Mouse (Mus musculus) embryonic fibroblast, embryonic 13.5 days (primary cell): ENCODE data around the gene Entpd6.

Experiments used
- CTCF ChIP-seq: IDR thresholded peaks from 2 replicates; pipeline ENCODE4 v1.5.1; 2011; ENCODE audit warnings: mild to moderate bottlenecking, control low read depth, low read length, moderate library complexity, borderline replicate concordance; ENCODE audit not compliant: insufficient read depth
- POLR2A ChIP-seq: IDR thresholded peaks from 2 replicates; pipeline ENCODE4 v1.6.1; 2011; ENCODE audit warnings: low read depth, mild to moderate bottlenecking, control low read depth, low read length, moderate library complexity

DNA sequence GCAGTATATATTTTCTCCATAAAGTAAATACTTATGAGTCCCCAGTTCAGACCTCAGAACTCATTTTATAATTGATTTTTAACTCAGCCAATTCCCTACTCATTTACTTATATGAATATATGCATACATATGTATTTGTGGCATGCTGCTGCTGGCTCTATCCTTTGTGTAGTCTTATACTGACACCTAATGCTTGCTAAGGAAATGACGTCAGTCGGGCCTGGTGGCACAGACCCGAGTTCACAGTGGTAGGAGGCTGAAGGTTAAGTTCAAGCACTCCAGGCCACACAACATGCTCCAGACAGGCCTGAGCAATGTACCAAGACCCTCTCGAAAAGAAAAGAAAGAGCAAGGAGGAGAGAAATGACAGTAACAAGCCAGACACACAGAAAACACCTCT is 7.4 kb upstream of the Entpd6 start:
- TF ChIP-seq CTCF (no peak), POLR2A (no peak)
